Mouse (Mus musculus): ENCODE results near the gene Ddx19a.
"Not testable (repeated sequence)": the region's sequence is repeated elsewhere in the genome, so short reads cannot be mapped to it uniquely, and the experiment has no call there.

Gene Ddx19a

DNA sequence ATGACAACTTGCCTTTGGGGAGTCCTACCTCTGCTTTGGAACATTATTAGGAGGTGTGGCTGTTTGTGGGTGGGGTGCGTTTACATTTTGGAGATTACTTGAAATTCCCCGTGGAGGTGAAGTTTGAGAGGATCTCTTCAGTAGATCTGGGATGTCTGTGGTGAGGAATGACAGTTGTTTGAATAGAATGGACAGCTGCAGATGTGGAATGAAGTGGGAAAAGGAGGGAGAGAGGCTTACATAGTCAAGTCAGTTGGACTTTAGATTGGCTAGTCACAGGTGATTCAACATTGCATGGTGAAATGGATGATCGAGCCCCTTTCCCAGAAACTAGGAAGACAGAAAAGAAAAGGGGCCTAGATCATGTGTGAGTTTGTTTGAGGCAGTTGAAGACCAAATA, 65.2 kb downstream of the Ddx19a start:
- no peak for DNase-seq

DNA sequence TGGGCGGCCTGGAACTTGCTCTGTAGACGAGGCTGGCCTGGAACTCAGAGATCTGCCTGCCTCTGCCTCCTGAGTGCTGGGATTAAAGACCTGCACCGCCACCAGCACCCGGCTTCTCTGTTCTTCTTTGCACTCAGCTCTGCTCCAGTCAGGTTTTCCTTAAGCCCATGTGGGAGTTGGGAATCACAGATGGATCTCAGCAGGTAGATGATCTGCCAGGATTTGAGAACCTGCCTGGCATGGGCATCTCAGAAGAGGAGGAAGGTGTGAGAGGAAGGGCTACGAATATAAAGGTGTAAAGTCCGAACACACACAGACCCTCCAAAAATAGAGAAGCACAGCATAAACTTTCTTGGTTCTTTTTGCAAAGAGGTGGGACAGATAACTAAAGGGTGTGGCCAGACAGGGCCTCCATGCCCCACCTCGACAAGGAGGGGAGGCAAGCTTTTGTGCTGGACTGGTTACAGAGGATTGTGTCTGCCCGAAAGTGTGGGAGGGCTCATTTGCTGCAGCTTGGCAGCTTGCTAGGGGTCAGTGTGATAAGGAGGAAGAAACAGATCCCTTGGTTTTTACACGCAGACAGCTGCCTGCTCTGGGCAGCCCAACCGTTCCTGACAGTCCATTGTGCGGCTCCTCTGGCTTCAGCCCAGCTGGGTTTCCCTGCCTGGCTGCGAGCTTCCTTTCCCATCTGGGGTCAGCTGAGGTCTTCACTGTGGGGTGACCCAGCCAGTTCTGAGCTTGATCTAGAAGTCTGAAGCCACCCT, 66.2 kb downstream of the Ddx19a start:
- peak; percentile 91 for DNase-seq

DNA sequence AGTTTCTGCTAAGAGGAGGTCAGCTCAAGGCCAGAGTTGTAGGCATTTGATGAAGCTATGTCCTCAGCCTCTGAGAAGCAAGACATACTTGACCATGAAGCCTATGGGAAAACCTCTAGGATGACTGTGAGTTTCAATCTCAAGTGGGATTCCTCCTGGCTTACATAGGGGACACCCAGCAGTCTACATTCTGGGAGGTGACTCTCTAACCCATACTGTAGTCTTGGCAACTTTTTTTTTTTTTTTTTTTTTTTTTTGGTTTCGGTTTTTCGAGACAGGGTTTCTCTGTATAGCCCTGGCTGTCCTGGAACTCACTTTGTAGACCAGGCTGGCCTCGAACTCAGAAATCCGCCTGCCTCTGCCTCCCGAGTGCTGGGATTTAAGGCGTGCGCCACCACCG, 67.9 kb downstream of the Ddx19a start:
- DNase-seq = not testable (repeated sequence)

GRCm38 (mm10) chr8:110929066-110929465, 68.5 kb downstream of the Ddx19a start:
- DNase-seq = peak; percentile 36

GRCm38 (mm10) chr8:110928435-110928834, 69.2 kb downstream of the Ddx19a start:
- no peak for DNase-seq

- no peak for DNase-seq
Measured at GRCm38 (mm10) chr8:110926690-110927089, 70.9 kb downstream of the Ddx19a start.

DNA sequence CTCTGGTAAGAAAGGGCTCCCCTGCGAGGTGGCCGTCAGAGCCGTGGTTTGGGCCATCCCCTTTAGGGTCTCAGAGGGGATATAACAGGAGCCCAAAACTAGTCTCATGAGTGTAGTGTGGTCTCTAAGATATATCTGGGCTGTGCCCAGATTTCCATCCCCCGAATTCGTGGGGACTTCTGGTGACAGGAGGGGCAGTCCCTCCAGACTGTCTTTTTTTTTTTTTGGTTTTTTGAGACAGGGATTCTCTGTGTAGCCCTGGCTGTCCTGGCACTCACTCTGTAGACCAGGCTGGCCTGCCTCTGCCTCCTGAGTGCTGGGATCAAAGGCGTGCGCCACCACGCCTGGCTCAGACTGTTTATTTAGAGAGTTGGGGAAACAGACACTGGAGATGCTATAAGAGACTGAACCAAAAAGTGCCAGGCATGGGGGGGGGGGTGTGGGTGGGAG, 71.9 kb downstream of the Ddx19a start:
- no peak for DNase-seq
